Mouse (Mus musculus): ENCODE results near the gene Lonrf2.

Gene Lonrf2

GRCm38 (mm10) chr1:38767812-38768211 lies 68.7 kb downstream of the Lonrf2 start:
- peak; percentile 90 for DNase-seq (ENCODE audit: low spot score)

DNA sequence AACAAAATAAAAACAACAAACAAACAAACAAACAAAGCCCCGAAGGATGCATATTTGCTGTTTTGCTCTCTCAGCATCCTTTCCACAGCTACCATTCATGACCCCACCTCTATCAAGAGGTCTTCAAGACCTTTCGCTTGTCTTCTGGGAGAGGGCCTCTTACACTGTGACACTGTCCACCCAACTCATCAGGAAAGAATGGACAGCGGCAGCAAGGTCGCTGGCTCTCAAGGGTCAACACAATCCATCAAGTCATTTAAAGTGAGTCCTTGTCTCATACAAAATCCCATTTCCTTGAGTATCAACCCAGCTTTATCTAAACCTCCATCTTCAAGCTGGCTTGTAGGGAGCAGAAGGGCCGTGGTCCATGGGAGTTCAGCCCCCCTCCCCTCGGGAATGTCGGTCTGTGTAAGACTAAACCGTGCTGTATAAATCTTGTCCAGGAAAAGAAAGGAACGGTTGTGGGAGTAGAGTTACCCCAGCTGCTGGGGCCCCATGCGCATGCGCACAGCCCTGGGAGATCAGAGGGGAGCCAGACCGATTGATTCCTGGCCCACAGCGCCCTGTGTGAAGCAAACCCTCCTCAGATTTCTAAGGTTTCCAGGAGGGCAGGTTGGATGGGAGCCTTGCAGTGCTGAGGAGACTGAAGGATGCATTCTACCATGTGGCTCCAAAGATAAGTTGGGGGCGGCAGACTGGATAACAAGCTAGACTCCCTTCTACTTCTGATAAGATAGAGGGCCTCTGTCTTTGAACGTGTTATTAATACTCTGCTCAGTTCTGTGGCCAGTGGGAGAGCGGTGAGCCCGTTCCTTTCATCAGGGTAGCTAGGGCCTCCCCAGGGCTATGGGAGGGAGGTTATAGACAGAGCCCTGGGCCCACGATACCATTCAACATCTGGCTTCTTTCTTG lies 69.6 kb downstream of the Lonrf2 start:
- peak; percentile 92 for DNase-seq (ENCODE audit: low spot score)

DNA sequence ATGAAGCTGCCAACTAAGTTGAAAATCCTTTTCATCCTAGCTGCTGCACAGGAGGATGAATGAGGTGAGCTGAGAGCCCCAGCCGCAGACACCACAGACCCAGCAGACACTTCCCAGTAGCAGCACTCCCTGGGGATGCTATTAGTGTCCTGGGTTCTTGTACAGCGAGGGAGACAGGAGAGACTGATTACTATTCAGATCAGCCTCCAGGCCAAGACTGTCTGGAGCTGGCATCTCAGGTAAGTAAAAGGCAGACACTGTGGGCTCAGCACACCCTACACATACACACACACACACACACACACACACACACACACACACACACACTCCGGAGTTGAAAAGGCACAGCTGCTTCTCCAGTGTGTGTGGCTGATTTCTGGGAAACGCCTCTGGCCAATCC lies 70.3 kb downstream of the Lonrf2 start:
- peak; percentile 42 for DNase-seq (ENCODE audit: low spot score)

DNA sequence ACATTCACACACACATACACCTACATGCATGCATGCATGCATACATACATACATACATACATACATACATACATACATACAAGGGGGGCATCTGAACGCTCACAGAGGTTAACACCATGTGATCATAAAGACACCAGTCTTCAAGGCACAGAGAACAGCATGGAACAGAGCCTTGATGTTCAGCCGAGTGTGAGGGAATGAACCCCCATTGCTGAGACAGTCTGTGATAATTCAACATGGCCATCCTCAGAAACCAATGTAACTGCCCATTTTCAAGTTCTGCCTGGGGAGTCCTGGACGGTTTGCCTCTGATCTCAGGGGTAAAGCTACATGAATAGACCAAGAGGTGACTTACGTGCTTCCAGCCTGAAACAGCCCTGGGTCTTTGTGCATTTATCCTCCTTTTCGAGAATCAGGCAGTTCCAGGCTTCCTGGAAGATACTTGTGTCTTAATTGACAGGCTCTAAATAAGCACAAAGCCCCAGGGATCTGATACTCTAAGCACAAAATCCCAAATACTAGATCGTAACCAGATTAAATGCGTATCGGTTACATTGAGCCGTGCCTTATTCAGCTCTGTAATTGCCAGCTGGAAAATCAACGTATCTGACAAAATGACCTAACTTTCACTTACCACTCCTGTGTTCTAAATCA lies 72.4 kb downstream of the Lonrf2 start:
- no peak for DNase-seq (ENCODE audit: low spot score)

DNA sequence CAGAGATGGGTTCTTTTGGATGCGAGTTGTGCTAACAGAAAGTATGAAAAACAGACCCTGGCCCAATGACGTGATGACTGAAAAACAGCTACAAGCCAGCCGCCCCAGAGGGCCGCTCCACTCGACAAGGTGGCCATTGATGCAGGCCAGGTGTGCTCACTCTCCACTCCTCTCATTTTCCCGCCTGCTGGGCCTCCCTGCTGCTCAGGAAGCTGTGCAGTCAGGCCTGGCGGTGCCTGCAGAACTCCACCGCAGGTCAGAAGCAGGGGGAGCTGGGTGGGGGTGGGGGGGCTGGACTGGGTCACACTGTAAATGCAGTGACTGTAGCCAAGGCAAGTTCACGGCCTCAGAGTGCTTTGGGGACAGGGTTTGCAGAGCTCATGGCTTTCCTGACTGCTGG lies 76.1 kb downstream of the Lonrf2 start:
- peak; percentile 48 for DNase-seq (ENCODE audit: low spot score)

GRCm38 (mm10) chr1:38757791-38758403 lies 78.6 kb downstream of the Lonrf2 start:
- peak; percentile 34 for DNase-seq (ENCODE audit: low spot score)

GRCm38 (mm10) chr1:38743863-38744262 lies 92.6 kb downstream of the Lonrf2 start:
- DNase-seq (ENCODE audit: low spot score): no peak

Data from embryo, embryonic 10 days (tissue).